Mouse (Mus musculus): ENCODE data around the gene Cpb2.

GRCm38 (mm10) chr14:75303807-75304206 is 61.7 kb downstream of the Cpb2 start:
- TF ChIP-seq CTCF (IDR thresholded peaks at IDR 0.05; ENCODE audit: low read depth, low read length) (no peak), POLR2A (IDR thresholded peaks at IDR 0.05; ENCODE audit: borderline replicate concordance, low read depth, low read length) (no peak)

Data from bone marrow macrophage, adult 2 months (primary cell).